Mouse (Mus musculus) ovary, postnatal 10 days (tissue): Measurements from ENCODE around the gene Mtfr1l.

Experiments
- DNase-seq: peaks from one replicate; pipeline ENCODE4 v3.0.0; 2022; ENCODE audit warnings: low spot score

Mtfr1l gene

GRCm38 (mm10) chr4:134534932-134535786 is at the start of gene Mtfr1l:
Gene Mtfr1l (minus strand): TSS chr4:134535387.
- peak; percentile 94 for DNase-seq

GRCm38 (mm10) chr4:134583513-134583912 is 48.3 kb upstream of the Mtfr1l start:
- no peak for DNase-seq

DNA sequence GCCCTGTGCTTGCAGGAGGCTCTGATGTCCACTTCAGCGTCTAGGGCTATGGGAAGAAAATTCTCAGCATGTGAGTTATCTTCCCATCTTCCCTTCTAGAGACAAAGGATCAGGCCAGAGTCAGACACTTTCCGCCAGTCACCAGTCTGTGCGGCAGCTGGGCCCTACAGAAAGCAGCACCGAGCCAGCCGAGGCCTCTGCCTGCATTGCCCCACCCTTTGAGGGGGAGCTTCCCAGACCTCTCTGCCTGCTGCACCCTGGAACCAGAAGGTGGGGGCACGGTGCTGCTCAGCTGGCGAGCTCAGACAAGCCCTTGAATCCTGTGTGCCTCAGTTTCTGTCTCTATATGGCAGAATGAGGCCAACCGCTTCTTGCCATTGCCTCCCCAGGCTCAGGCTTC is 46.2 kb upstream of the Mtfr1l start:
- no peak for DNase-seq

DNA sequence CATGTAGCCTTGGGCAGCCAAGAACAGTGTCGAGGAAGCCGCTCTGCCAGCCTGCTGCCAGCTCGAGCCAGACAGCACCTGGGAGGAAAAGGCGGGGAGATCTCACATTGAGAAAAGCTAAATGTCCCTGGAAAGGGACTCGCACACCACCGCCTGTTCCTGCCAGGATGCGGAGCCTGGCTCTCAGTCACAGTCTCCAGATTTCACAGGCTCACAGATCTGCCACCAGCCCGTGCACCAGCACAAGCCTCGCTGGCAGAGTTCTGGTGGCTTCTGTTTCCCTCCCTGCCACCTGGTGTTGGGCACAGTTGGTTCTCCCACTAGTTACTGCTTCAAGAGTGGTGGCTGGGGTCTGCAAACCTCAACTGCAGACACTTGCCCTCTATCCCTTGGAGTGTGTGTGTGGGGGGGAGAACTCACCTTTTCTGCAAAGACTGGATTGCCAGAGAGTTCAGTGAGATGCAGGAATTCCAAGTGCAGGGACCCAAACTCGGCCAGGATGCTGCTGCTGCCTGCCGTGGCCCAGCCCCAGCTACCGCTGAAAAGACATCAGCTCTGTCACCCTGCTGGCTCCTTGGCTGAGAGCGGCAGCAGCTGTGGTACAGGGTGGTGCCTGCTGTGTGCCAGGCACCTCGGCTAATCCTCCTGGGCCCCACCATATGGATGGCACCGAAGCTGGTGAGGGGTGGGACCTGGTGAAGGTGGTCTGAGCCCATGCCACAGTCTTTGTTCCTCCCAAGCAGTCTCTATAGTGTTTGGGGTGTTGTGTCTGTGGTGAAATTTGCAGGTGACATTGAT is 45.4 kb upstream of the Mtfr1l start:
- DNase-seq, result no peak

DNA sequence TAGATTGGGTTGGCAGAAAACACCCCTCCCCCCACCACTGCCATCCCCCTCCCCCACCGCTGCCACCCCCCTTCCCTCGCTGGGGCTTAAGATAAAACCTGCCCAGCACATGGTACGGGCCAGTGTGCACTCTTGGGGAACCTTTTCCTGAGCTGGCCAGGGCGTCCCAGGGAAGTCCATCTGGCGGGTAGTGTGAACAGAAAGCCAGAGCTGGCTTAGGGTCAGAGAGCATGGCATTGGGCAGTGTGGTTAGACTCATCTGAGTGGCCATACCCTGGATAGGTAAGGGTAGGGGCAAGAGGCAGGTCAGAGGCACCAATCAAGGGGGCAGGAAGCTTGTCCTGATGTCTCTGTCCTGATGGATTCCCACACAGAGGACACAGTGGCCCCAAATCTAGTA is 44.4 kb upstream of the Mtfr1l start:
- no peak for DNase-seq

- no peak for DNase-seq
These were observed 44.0 kb upstream of the Mtfr1l start for GRCm38 (mm10) chr4:134579212-134579611.

- no peak for DNase-seq
These were observed 43.2 kb upstream of the Mtfr1l start for GRCm38 (mm10) chr4:134578407-134578806.

GRCm38 (mm10) chr4:134577281-134577680 is 42.1 kb upstream of the Mtfr1l start:
- DNase-seq, result no peak

DNA sequence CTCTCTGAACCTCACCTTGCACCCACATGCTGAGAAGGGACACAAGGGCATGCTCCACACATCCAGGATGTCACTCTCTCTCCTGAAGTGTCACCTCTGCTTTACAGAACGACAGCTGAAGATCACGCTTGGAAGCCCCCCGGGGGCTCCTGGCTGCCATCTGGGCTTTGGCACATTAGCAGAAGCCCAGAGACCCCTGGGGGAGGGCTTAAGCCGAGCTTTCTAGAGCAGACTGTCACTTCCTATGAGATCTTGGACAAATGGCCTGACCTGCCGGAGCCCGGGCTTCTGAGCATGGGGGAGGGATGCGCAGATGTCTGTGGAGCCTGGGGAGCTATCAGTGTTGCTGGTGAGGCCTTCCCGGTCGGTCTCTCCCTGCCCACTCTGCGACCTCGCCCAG is 40.3 kb upstream of the Mtfr1l start:
- no peak for DNase-seq

DNA sequence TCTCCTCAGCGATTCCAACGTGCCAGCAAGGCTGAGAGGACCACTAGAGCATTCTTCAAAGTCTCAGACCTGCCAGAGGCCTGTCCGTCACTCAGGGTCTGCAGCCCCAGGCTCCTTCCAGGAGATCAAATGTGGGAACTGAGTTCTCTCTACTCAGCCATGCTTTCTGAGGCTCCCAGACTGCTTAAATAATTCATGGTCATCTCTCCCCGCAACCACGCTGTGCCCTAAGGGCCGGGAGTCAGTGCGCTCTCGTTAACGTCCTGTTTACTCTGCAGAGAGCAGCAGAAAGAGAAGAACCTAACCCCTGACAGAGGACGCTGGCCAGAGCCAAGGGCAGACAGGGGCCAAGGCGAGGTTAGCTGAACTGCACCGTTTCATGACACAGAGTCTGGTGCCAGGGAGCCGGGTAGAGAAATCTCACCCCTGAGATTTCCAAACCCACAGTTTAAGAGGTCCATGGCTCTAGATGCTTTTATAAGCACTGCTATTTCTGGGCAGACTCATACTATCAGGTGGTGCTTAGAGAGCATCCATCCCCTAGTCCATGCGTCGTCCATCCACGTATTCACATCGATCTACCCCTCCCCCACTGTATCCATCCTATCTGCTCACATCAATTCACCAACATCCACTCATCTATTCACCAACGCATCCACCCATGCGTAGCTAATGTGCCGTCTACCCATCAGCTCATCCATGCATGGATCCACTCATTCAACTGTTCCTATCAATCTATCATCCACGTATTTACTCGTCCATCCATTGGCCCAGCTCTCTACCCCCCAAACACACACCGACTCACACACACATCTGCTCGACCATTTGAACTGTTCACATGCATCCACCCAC is 37.5 kb upstream of the Mtfr1l start:
- no peak for DNase-seq

DNA sequence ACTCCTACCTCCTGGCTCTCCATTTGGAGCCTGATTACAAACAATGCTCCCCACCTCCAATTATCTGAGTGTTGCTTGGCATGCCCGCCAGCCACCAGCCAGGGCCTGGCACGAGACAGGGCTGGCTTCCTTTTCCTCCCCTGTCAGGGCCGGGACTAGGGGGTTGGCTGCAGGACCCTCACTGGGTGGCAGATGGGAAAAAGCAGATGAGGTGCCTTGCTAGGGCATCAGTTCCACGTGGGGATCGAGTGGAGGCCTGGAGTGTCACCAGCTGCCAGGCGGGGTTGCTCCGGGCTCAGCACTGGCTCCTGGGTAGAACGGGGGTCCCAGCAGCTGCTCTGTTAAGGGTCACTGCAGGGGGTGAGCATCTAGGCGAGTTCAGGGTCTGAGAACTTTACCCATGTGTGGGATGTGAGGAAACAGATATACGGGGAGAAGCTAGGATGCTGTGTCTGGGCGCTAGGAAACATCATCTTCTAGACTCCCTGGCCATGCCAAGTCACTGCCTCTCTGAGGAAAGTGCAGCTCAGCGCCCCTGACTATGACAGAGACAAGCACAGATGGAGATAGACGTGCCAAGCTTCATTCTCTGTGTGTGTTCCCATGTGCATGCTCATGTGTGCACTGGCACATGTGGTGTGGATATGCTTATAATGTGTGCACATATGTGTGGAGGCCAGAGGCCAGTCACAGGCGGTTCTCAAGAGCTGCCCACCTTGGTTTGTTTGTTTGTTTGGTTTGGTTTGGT is 35.7 kb upstream of the Mtfr1l start:
- no peak for DNase-seq

DNA sequence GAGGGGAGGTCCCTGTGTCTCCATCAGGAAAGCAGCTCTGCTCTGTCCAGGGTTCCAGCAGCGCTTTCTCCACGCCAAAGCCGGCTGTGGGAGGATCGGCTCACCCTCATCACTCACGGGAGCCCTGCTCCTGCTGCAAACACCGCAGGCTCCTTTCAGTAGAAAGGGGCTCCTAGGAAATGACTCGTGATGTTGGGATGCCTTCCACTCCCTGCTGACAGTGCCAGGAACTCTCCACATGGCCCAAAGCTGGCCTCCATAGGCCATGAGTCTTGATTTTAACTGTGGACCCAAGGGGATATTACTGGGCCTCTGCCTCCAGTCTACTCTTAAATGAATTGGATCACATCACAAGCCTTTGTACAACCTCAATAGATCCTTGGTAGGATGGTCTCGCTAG is 34.6 kb upstream of the Mtfr1l start:
- DNase-seq, result no peak

DNA sequence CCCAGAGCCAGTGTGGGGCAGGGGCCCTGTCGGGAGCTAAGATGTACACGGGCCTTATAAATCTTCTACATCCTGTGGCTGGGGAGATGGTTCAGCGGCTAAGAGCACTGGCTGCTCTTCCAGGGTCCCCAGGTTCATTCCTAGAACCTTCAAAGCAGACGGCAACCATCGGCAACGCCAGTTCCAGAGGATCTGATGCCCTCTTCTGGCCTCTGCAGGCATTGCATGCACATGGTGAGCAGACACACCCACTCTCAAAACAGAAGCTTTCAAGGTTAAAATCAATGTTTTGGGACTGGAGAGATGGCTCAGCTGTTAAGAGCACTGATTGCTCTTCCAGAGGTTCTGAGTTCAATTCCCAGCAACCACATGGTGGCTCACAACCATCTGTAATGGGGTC is 34.0 kb upstream of the Mtfr1l start:
- DNase-seq, result no peak

DNA sequence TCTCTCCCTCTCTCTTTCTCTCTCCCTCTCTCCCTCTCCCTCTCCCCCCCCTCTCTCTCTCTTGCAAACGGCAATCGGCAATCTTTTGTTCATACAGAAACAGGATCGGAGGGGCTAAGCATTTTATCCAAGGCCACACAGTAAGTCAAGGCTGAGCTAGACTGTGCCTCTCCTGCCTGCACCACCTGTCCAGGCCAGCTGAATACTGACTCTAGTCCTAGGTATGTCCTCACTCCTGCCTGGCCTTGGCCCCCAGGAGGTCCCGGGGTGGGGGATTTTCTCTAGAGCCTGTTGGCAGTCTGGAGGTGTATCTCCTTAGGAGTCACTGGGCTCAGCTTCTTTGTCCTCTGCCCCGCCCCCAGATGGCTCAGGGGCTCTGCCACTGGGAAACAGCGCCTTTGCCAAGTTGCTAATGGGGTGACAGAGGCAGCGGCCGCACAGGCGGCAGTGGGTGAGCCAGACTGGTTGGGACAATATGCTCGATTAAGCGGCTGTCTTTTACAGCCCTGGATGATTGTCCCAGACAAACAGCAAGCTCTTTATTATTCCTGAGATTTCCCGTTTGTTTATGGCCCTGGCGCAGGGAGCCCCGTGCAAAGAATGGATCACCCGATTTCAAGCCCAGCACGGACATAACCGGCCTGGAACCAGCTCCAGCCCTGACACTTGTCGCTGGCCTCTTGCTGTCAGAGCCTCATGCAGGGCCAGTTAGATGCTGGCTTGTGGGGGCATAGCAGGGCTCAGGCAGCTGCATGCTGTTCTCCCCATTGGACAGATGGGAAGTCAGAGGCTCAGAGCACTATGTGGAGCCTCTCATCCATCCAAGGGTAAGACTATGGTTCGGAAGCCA is 32.4 kb upstream of the Mtfr1l start:
- no peak for DNase-seq

DNA sequence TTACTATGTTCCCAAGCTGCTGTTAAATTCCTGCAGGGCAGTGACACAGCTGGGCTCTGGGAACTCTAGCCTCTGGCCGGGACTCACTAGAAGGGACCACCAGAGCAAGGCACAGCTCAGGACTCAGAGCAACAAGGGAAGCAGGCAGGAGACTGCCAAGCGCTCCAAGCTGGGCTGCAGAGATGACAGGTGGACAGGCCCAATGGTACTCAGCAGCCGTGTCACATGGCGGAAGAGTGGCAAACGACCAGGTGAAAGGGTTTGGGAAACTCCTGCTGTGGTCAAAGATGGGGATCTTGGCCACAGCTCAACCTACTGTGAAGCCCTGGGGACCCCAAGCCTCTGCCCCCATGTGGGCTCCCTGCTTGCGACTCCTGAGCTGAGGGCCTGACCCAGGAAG is 28.9 kb upstream of the Mtfr1l start:
- DNase-seq, result no peak

DNA sequence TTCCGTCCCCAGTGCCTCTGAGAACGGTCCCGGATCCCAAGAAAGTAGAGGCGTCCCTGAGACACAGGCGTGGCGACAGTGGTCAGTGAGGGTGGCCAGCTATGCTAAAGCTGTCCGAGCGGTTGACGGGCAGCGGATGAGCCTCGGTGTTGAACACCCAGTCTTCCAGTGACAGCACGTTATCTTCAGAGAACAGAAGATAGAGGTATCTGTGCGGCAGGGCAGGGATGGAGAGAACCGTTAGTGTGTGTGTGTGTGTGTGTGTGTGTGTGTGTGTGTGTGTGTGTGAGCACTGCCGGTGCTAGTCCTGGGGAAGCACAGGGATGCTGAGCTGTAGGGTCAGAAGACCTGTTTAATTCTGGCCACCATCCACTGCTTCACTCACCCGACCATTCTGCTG is 28.4 kb upstream of the Mtfr1l start:
- no peak for DNase-seq

GRCm38 (mm10) chr4:134562014-134562413 is 26.8 kb upstream of the Mtfr1l start:
- no peak for DNase-seq

- DNase-seq, result no peak
These were observed 25.5 kb upstream of the Mtfr1l start for GRCm38 (mm10) chr4:134560699-134561098.

DNA sequence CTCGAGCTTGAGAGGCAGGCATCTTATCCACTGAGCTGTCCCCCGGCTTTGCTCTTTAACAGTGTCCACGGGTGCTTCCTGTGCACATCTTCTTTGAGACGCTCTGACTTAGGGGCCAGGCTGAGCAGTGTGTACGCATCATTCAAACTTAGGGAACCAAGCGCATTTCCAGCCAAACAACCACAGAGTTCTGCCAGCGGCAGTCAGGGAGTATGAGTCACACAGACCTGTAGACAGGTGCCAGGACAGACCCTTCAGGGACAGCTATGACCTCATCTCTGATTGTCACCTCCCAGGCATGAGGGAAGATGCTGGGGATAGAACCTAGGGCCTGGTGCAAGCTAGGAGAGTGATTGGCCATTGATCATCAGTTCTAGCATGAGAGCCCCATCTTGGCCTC is 24.0 kb upstream of the Mtfr1l start:
- DNase-seq, result no peak

DNA sequence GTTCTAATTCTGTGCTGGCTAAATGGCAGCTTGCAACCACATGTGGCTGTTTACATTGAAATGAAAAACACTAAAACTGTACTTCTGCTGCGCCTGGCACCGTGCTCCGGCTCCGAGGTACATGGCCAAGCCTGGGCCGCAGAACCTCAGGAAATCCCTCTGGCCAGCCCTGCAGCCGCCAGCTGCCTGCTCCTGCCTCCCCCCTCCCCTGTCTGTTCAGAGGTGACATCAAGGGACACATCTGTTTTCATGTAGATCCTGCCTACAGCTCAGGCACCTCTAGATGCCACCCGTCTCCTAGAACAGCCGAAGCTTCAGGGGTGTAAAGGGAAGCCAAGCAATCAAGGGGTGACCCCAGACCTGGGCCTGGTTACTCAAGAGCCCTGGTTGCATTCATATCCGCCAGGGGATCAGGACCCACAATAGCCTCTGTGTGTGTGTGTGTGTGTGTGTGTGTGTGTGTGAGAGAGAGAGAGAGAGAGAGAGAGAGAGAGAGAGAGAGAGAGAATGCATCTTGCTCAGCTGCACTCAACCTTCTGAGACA is 23.5 kb upstream of the Mtfr1l start:
- no peak for DNase-seq
